Mouse (Mus musculus) left cerebral cortex, postnatal 14 days (tissue): ENCODE results near the gene Pex16. TPM values are rescaled to one million over a fixed set of nuclear protein-coding genes. Genes with fewer than 3 reads are reported as not detected.

Source experiments
- DNase-seq, 2 experiments: peaks; one replicate each; pipeline ENCODE4 v3.0.0; 2021 to 2022; ENCODE audit warnings: low spot score in 2 of 2, mixed read lengths in 1 of 2
- intact Hi-C: fragments of 180-260 bp; cut with DNase I; formaldehyde crosslinking; loops from one replicate; pipeline ENCODE4 v1.15.1; 2025
- long read RNA-seq, 2 experiments: library from polyadenylated mRNA; stranded (forward); transcript quantifications; one replicate each; pipeline ENCODE4 v2.0.0; 2021
- total RNA-seq, 2 experiments: library from RNA; stranded (reverse); gene quantifications; 2 replicates each; pipeline ENCODE4 v1.2.3; 2021

The Pex16 gene
- total RNA-seq, result 10 to 100 TPM; 36.5 to 41.2 TPM
- long read RNA-seq, experiment 1, transcript Pex16-201 (11 exons, 1,392 nt), result major isoform, 38 of 57 reads
- long read RNA-seq, experiment 1, partial matches to known transcripts, result 13 of 57 reads
- long read RNA-seq, experiment 1, other reads (novel, unspliced or antisense), result 6 of 57 reads
- long read RNA-seq, experiment 2, transcript Pex16-201 (11 exons, 1,392 nt), result major isoform, 28 of 50 reads
- long read RNA-seq, experiment 2, partial matches to known transcripts, result 9 of 50 reads
- long read RNA-seq, experiment 2, other reads (novel, unspliced or antisense), result 13 of 50 reads

GRCm38 (mm10) chr2:92374514-92374913 is at the start of gene Pex16, which contains the start of gene Large2:
Gene Pex16, plus strand, starts transcription at chr2:92374676.
Gene Large2, minus strand, starts transcription at chr2:92374869.
- DNase-seq, result peak; percentile 62 to 65
- intact Hi-C loops, result loop anchor here (10.0 kb wide), 1 partner anchor 390 kb away; no protein-coding TSS in a partner anchor

GRCm38 (mm10) chr2:92325676-92326075 is 48.8 kb upstream of the Pex16 start:
- no peak for DNase-seq
- intact Hi-C loops, result no loop called here

- DNase-seq, result no peak
- intact Hi-C loops, result no loop called here
These were observed 48.3 kb upstream of the Pex16 start for GRCm38 (mm10) chr2:92326221-92326620.

GRCm38 (mm10) chr2:92327601-92328000 is 46.9 kb upstream of the Pex16 start:
- DNase-seq, result no peak
- intact Hi-C loops, result no loop called here

GRCm38 (mm10) chr2:92328206-92328605 is 46.3 kb upstream of the Pex16 start:
- DNase-seq, result no peak
- intact Hi-C loops, result no loop called here

- peak; percentile 44 to 50 for DNase-seq
These were observed 43.6 kb upstream of the Pex16 start for GRCm38 (mm10) chr2:92330840-92331239.

GRCm38 (mm10) chr2:92331410-92331809 is 43.1 kb upstream of the Pex16 start:
- no peak for DNase-seq
- intact Hi-C loops, result loop anchor here (2.0 kb wide), 1 partner anchor 35 kb away; no protein-coding TSS in a partner anchor

More at GRCm38 (mm10) chr2:92330840-92331239, 43.6 kb upstream of the Pex16 start:
- intact Hi-C loops, result loop anchor here (2.0 kb wide), 1 partner anchor 34 kb away; no protein-coding TSS in a partner anchor

- intact Hi-C loops, result loop anchor here (2.0 kb wide), 1 partner anchor 35 kb away; no protein-coding TSS in a partner anchor
- no peak for DNase-seq
These were observed 42.6 kb upstream of the Pex16 start for GRCm38 (mm10) chr2:92331871-92332270.

GRCm38 (mm10) chr2:92342418-92342817 is 32.1 kb upstream of the Pex16 start:
- no peak for DNase-seq
- intact Hi-C loops, result no loop called here

- DNase-seq, result no peak
- intact Hi-C loops, result no loop called here
These were observed 27.3 kb upstream of the Pex16 start for GRCm38 (mm10) chr2:92347191-92347590.

- DNase-seq, result no peak
- intact Hi-C loops, result no loop called here
These were observed 24.7 kb upstream of the Pex16 start for GRCm38 (mm10) chr2:92349589-92350425.

- intact Hi-C loops, result no loop called here
- no peak for DNase-seq
These were observed 23.8 kb upstream of the Pex16 start for GRCm38 (mm10) chr2:92350686-92351085.

- no peak for DNase-seq
- intact Hi-C loops, result no loop called here
These were observed 21.1 kb upstream of the Pex16 start for GRCm38 (mm10) chr2:92353402-92353801.

GRCm38 (mm10) chr2:92354224-92354623 is 20.3 kb upstream of the Pex16 start:
- intact Hi-C loops, result no loop called here
- DNase-seq, result no peak

GRCm38 (mm10) chr2:92359301-92359700 is 15.2 kb upstream of the Pex16 start:
- intact Hi-C loops, result no loop called here
- no peak for DNase-seq

GRCm38 (mm10) chr2:92360186-92360823 is 14.2 kb upstream of the Pex16 start:
- intact Hi-C loops, result no loop called here
- no peak for DNase-seq

GRCm38 (mm10) chr2:92360893-92361292 is 13.6 kb upstream of the Pex16 start:
- no peak for DNase-seq
- intact Hi-C loops, result no loop called here

GRCm38 (mm10) chr2:92361795-92362194 is 12.7 kb upstream of the Pex16 start:
- no peak for DNase-seq
- intact Hi-C loops, result no loop called here

GRCm38 (mm10) chr2:92362571-92363228 is 11.8 kb upstream of the Pex16 start:
- intact Hi-C loops, result no loop called here
- no peak for DNase-seq
